Mouse (Mus musculus): ENCODE measurements around the gene Extl1.

DNA sequence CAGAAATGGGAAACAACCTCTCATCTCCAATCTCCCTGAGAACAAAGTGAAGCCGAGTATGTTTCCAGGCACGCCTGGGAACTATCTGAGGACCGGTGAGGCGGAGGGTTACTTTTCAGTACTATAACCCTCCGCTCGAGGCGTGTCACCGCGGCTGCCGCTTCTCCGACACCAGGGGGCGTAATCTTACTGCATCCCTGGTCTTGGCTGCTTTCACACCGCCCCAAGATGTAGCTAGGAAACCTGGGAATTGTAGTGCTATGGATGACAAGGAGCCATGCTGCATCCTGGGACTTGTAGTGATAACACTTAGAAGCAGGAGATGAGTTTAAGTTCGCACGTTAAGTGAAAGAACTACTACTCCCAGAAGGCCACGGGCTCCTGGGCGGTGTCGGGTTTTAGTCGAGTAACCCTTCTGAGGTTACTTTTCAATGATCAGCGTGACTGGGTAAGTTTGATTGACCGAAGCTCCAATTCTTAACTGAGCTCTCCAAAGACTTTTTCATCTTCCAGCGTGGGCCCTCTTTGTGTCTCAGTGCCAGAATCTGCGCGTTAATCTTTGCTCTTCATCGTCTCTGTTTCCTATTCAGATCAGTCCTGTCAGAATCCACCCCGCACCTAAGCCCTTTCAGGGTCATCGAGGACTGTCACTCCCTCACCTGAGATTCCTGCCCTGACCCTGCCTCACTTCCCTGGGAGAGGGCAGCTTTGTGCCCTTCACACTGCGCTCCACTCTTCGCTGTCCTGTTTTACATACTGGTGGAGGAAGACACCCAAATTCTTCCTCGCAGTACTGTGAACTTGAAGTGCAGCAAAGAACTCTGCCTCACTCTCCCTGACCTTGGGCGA lies 12.6 kb upstream of the Extl1 start, which contains the start of gene Pafah2:
- TF ChIP-seq EP300 (IDR thresholded peaks at IDR 0.05; ENCODE audit: low read depth): no peak
- TF ChIP-seq CTCF (IDR thresholded peaks at IDR 0.05; ENCODE audit: low read depth): peak; percentile 99
